In genomic region chr15:101970536-101970935, GRCm38 (mm10) we compare ENCODE assay signal across 9 mouse cellular contexts. TPM values are rescaled to one million over a fixed set of nuclear protein-coding genes. Genes with fewer than 3 reads are reported as not detected.
DNase-seq lines count a peak whose midpoint lies in the region; ATAC-seq and TF ChIP-seq lines count a peak whose summit lies in the region.
"Had no signal": no experiment of that assay in that cellular context is flagged by ENCODE, and none has a peak within 500 bp of the region (broad histone marks: within the 10 kb centered on the region; RNA-seq: fewer than 3 reads in every experiment).

No protein-coding gene starts in this region.

- ATAC-seq in intestine, postnatal 0 days = no peak
- ATAC-seq in midbrain, embryonic 14.5 days (ENCODE audit: low FRiP score, low TSS enrichment) = no peak
- no peak for ATAC-seq in megakaryocyte, adult 5-6 weeks (ENCODE audit: poor library complexity, severe bottlenecking)

- no peak overlapping the region for H3K4me2 ChIP-seq in intestine, postnatal 0 days (replicated peaks; ENCODE audit: low read depth)
- H3K4me2 ChIP-seq in midbrain, embryonic 14.5 days (ENCODE audit: low read length) = no peak overlapping the region
- H3K4me2 ChIP-seq: limb, embryonic 13.5 days had no signal

- H3K4me3 ChIP-seq in intestine, postnatal 0 days (ENCODE audit: low read depth, low read length) = no peak overlapping the region
- H3K4me3 ChIP-seq in midbrain, embryonic 14.5 days (replicated peaks; ENCODE audit: low read depth, low read length) = no peak overlapping the region
- H3K4me3 ChIP-seq: limb, embryonic 13.5 days had no signal

- 14% methylated on average over 3 of the region's 6 CpGs for WGBS in intestine, postnatal 0 days
- 9% methylated on average over 3 of the region's 6 CpGs for WGBS in midbrain, embryonic 14.5 days

- H3K9ac ChIP-seq in intestine, postnatal 0 days (ENCODE audit: low read depth, low read length) = no peak overlapping the region
- no peak overlapping the region for H3K9ac ChIP-seq in midbrain, embryonic 14.5 days (replicated peaks; ENCODE audit: low read length)
- H3K9ac ChIP-seq: limb, embryonic 13.5 days had no signal

- H3K9me3 ChIP-seq in intestine, postnatal 0 days (ENCODE audit: control insufficient read depth) = no peaks in the 10 kb centered on the region
- H3K9me3 ChIP-seq in midbrain, embryonic 14.5 days (ENCODE audit: control insufficient read depth, low read length) = no peaks in the 10 kb centered on the region
- H3K9me3 ChIP-seq: limb, embryonic 13.5 days had no signal

- H3K36me3 ChIP-seq in intestine, postnatal 0 days (ENCODE audit: control insufficient read depth, insufficient read depth) = no peaks in the 10 kb centered on the region
- H3K36me3 ChIP-seq in midbrain, embryonic 14.5 days (ENCODE audit: control insufficient read depth, insufficient read depth, low read length) = no peaks in the 10 kb centered on the region
- H3K36me3 ChIP-seq: limb, embryonic 13.5 days had no signal

- DNase-seq in cerebellum, postnatal 10 days = peak; percentile 82 to 86
- no peak for DNase-seq in cerebellum, adult 8-10 months
- DNase-seq in layer of hippocampus, postnatal 10 days (ENCODE audit: low spot score in 2 of 2) = peak; percentile 60 to 69
- DNase-seq in layer of hippocampus, adult 9-11 months = no peak
- DNase-seq in R1 (ENCODE audit: low read depth, low spot score) = peak; percentile 75
- DNase-seq in midbrain, embryonic 14.5 days = peak; percentile 81

- H3K27ac ChIP-seq in intestine, postnatal 0 days (ENCODE audit: low read depth, low read length) = no peak overlapping the region
- H3K27ac ChIP-seq in midbrain, embryonic 14.5 days (replicated peaks; ENCODE audit: low read depth, low read length) = no peak overlapping the region
- H3K27ac ChIP-seq: limb, embryonic 13.5 days had no signal

- no peaks in the 10 kb centered on the region for H3K27me3 ChIP-seq in intestine, postnatal 0 days (replicated peaks; ENCODE audit: control insufficient read depth, insufficient read depth, low read length)
- no peaks in the 10 kb centered on the region for H3K27me3 ChIP-seq in midbrain, embryonic 14.5 days (ENCODE audit: control insufficient read depth, insufficient read depth, low read length)
- H3K27me3 ChIP-seq: limb, embryonic 13.5 days had no signal

- peaks cover 5% of the 10 kb centered on the region; the same call in 1 of the 2 replicates for H3K4me1 ChIP-seq in intestine, postnatal 0 days (replicated peaks; ENCODE audit: control insufficient read depth, insufficient read depth, low read length)
- no peaks in the 10 kb centered on the region for H3K4me1 ChIP-seq in midbrain, embryonic 14.5 days (ENCODE audit: control insufficient read depth, insufficient read depth, low read length)

- TF ChIP-seq CTCF in intestine, postnatal 0 days (IDR thresholded peaks at IDR 0.05; ENCODE audit: low read depth) = peak; percentile 81

RNA-seq across cellular contexts. Expression of gene Krt78, which starts 16.4 kb away (rescaled TPM):
- not detected for total RNA-seq in layer of hippocampus, postnatal 10 days (2021)
- 0.03 and 0.07 TPM in 2 replicates for polyA plus RNA-seq in intestine, postnatal 0 days (2015; fragmentation: Nextera tagmentation; extraction: Ambion mirVana)
- polyA plus RNA-seq in midbrain, embryonic 14.5 days (2014; fragmentation: Nextera tagmentation; extraction: Ambion mirVana) = not detected in 2 replicates
- not detected in 2 replicates for total RNA-seq in megakaryocyte, adult 5-6 weeks (2015)
- not detected in 2 replicates for total RNA-seq in megakaryocyte, adult 5-6 weeks (2017)
- polyA plus RNA-seq: limb, embryonic 13.5 days had no signal

RNA-seq across cellular contexts. Expression of gene Krt79, which starts 30.4 kb away (rescaled TPM):
- under 1 TPM; 0.34 to 0.51 TPM for total RNA-seq in layer of hippocampus, postnatal 10 days (2021)
- polyA plus RNA-seq in intestine, postnatal 0 days (2015; fragmentation: Nextera tagmentation; extraction: Ambion mirVana) = 0.21 and 0.27 TPM in 2 replicates
- polyA plus RNA-seq in midbrain, embryonic 14.5 days (2014; fragmentation: Nextera tagmentation; extraction: Ambion mirVana) = 0.45 and 0.69 TPM in 2 replicates
- not detected in 2 replicates for total RNA-seq in megakaryocyte, adult 5-6 weeks (2015)
- total RNA-seq in megakaryocyte, adult 5-6 weeks (2017) = not detected in 2 replicates

RNA-seq across cellular contexts. Expression of gene Krt8, which starts 33.7 kb away (rescaled TPM):
- under 1 TPM in 1 of 2 experiments, not detected in 1; 0.71 TPM for total RNA-seq in layer of hippocampus, postnatal 10 days (2021)
- polyA plus RNA-seq in intestine, postnatal 0 days (2015; fragmentation: Nextera tagmentation; extraction: Ambion mirVana) = 940 and 1,037 TPM in 2 replicates
- 0.15 and 0.59 TPM in 2 replicates for polyA plus RNA-seq in midbrain, embryonic 14.5 days (2014; fragmentation: Nextera tagmentation; extraction: Ambion mirVana)
- not detected in 2 replicates for total RNA-seq in megakaryocyte, adult 5-6 weeks (2015)
- total RNA-seq in megakaryocyte, adult 5-6 weeks (2017) = not detected in 2 replicates

RNA-seq across cellular contexts. Expression of gene Krt4, which starts 46.0 kb away (rescaled TPM):
- total RNA-seq in layer of hippocampus, postnatal 10 days (2021) = not detected
- polyA plus RNA-seq in intestine, postnatal 0 days (2015; fragmentation: Nextera tagmentation; extraction: Ambion mirVana) = 0.17 TPM in 1 of 2 replicates, not detected in the other
- not detected in 2 replicates for polyA plus RNA-seq in midbrain, embryonic 14.5 days (2014; fragmentation: Nextera tagmentation; extraction: Ambion mirVana)
- not detected in 2 replicates for total RNA-seq in megakaryocyte, adult 5-6 weeks (2015)
- total RNA-seq in megakaryocyte, adult 5-6 weeks (2017) = not detected in 2 replicates

RNA-seq across cellular contexts. Expression of gene Krt18, which starts 57.4 kb away (rescaled TPM):
- 1 to 10 TPM in 1 of 2 experiments, under 1 TPM in 1; 0.85 to 1.6 TPM for total RNA-seq in layer of hippocampus, postnatal 10 days (2021)
- polyA plus RNA-seq in intestine, postnatal 0 days (2015; fragmentation: Nextera tagmentation; extraction: Ambion mirVana) = 364 and 368 TPM in 2 replicates
- polyA plus RNA-seq in midbrain, embryonic 14.5 days (2014; fragmentation: Nextera tagmentation; extraction: Ambion mirVana) = 0.35 and 1.3 TPM in 2 replicates
- total RNA-seq in megakaryocyte, adult 5-6 weeks (2015) = 0.22 and 0.23 TPM in 2 replicates
- 0.89 and 1.7 TPM in 2 replicates for total RNA-seq in megakaryocyte, adult 5-6 weeks (2017)

Comparison
In these comparisons a context has a peak if more than half of its experiments do, and no peak if none do; other contexts are left out.
1. DNase-seq: peak in cerebellum, postnatal 10 days (2 of 2), layer of hippocampus, postnatal 10 days (2 of 2), R1 (single experiment) and midbrain, embryonic 14.5 days (single experiment); none in cerebellum, adult 8-10 months (single experiment) and layer of hippocampus, adult 9-11 months (single experiment).